Mouse (Mus musculus) lung, postnatal 4 days (tissue): ENCODE data around the gene Ctcf.
"Not testable (repeated sequence)": the region's sequence is repeated elsewhere in the genome, so short reads cannot be mapped to it uniquely, and the experiment has no call there.

Experiments used
- DNase-seq, 2 experiments: peaks; one replicate each; pipeline ENCODE4 v3.0.0; 2021

Gene Ctcf

GRCm38 (mm10) chr8:105636018-105636962 is at the start of gene Ctcf:
Gene Ctcf, plus strand, starts transcription at chr8:105636568.
- DNase-seq: peak; percentile 93 to 95

GRCm38 (mm10) chr8:105592431-105592830 is 43.9 kb upstream of the Ctcf start:
- DNase-seq: no peak

- DNase-seq: peak; percentile 34 to 42
Observed at GRCm38 (mm10) chr8:105593859-105594258, 42.5 kb upstream of the Ctcf start.

GRCm38 (mm10) chr8:105594451-105595242 is 41.7 kb upstream of the Ctcf start:
- DNase-seq: peak in 1 of 2 experiments; percentile 24

- DNase-seq: peak; percentile 88 to 89
Observed at GRCm38 (mm10) chr8:105596362-105597034, 39.9 kb upstream of the Ctcf start.

GRCm38 (mm10) chr8:105598777-105599176 is 37.6 kb upstream of the Ctcf start:
- no peak for DNase-seq

GRCm38 (mm10) chr8:105601301-105601700 is 35.1 kb upstream of the Ctcf start:
- DNase-seq: no peak

- not testable (repeated sequence) for DNase-seq
Observed at GRCm38 (mm10) chr8:105602540-105602939, 33.8 kb upstream of the Ctcf start.

GRCm38 (mm10) chr8:105604804-105605381 is 31.5 kb upstream of the Ctcf start, which contains the start of gene Ripor1:
Gene Ripor1, plus strand, starts transcription at chr8:105605255.
- peak; percentile 86 to 90 for DNase-seq

GRCm38 (mm10) chr8:105605491-105606188 is 30.7 kb upstream of the Ctcf start:
- DNase-seq: peak; percentile 56 to 65

GRCm38 (mm10) chr8:105606189-105607023 is 30.0 kb upstream of the Ctcf start:
- DNase-seq: peak; percentile 91 to 96

GRCm38 (mm10) chr8:105607062-105607461 is 29.3 kb upstream of the Ctcf start:
- DNase-seq: no peak

- DNase-seq: peak in 1 of 2 experiments; percentile 64
Observed at GRCm38 (mm10) chr8:105607684-105608083, 28.7 kb upstream of the Ctcf start.

- no peak for DNase-seq
Observed at GRCm38 (mm10) chr8:105609355-105609754, 27.0 kb upstream of the Ctcf start.

GRCm38 (mm10) chr8:105609771-105610170 is 26.6 kb upstream of the Ctcf start:
- DNase-seq: no peak

- DNase-seq: no peak
Observed at GRCm38 (mm10) chr8:105611836-105612235, 24.5 kb upstream of the Ctcf start.

GRCm38 (mm10) chr8:105613037-105613436 is 23.3 kb upstream of the Ctcf start:
- peak; percentile 74 to 81 for DNase-seq

- DNase-seq: peak; percentile 90 to 94
Observed at GRCm38 (mm10) chr8:105613830-105614511, 22.4 kb upstream of the Ctcf start.

GRCm38 (mm10) chr8:105615942-105616341 is 20.4 kb upstream of the Ctcf start:
- no peak for DNase-seq
